Mouse (Mus musculus) cerebellum, adult (tissue): ENCODE measurements around the gene Ajm1.

ENCODE experiments used
- ATAC-seq: cut with Nextera tagmentation; 2 replicates; pipeline ENCODE4 v1.9.2; 2017; ENCODE audit warnings: mild to moderate bottlenecking, moderate library complexity, mixed read lengths; ENCODE audit not compliant: insufficient number of reproducible peaks, low FRiP score, low TSS enrichment

Ajm1 gene

GRCm38 (mm10) chr2:25584856-25585255, 3.3 kb upstream of the Ajm1 start:
- no peak for ATAC-seq

DNA sequence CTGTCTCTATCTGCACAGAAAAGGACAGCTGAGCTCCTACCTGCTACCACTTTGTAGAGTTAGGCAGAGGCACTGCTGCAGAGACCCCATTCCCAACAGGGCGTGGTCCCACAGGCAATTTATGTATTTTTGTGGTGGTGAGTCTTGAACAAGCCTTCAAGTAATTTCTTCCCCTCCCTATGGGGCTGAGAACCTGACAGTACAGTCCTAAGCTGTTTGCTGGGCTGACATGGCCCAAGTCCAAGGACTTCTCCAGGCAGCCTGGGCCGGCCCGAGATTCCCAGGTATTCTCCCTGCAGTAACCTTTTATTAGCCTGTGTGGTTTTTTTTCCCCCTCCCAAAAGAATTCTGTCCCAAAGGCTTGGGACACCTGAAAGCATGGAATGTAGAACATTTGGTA, 2.6 kb upstream of the Ajm1 start:
- ATAC-seq = no peak

DNA sequence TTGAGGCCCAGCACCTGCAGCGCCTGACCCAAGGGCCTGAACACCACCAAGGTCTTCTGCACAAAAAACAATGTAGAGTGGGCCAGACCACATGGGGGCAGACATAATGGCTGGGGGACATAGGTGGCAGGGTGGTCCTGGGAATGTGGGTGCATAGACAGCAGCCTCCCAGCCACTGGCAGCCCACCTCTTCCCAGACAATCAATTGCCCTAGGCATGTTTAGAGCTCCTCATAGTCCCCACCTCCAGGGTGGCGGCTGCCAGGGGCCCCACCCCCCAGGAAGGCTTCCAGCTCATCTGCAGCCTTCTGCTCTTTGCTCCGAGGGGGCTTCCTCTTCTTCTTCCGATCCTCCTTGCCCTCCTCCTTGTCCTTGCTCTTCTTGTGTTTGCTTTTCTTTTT, 2.0 kb upstream of the Ajm1 start:
- no peak for ATAC-seq

DNA sequence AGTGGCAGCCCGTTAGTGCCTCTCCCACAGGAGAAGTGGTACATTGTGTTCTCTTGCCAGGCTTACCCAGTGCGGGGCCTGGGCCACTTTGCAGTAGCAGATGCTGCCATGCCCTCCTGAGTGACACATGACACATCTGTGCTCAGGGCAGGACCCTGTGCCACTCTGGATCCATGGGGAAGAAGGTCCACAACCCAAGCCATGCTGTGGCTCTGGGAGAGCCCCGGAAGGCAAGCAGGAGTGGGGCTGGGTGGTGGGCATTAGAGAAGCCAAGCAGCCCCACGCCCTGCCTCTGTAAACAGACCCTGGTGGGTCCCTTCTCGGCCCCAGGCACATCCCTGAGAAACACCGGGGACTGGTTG, 1.5 kb upstream of the Ajm1 start:
- no peak for ATAC-seq

DNA sequence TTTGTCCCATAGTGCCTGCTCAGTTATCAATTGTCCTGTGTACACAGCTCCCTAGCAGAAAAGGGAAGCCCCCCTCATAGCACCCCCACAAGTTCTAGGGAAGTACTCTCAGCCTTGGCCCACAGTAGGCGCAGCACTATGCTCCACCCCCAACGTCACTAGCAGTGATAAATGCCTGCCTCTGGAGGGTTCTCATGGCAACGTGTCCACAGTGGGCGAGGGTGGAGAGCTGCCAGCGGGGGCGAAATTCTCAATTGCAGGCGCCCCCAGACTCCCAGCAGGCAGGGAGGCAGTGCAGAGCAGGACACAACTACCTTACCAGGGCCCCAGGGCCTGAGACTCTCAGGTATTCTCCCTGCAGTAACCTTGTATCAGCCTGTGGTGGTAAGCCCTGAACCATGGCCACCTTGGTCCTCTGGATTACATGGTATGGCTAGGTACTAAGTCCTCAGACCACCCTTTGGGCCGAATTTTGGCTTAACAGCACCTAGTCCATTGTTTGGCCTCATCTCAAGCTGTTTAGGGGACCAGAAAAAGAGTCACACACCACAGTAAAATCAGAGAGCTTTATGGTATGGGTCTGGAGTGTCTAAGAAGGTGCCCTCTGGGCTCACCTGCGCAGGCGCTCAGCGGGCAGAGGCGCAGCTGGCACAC, 1.0 kb upstream of the Ajm1 start:
- 0 out of 2 replicates have a peak, but pooled peaks have one; percentile 1 for ATAC-seq

GRCm38 (mm10) chr2:25581901-25582301, 344 bp upstream of the Ajm1 start:
- ATAC-seq = peak; percentile 51

- no peak for ATAC-seq
Measured at GRCm38 (mm10) chr2:25580621-25581101, 896 bp downstream of the Ajm1 start.

DNA sequence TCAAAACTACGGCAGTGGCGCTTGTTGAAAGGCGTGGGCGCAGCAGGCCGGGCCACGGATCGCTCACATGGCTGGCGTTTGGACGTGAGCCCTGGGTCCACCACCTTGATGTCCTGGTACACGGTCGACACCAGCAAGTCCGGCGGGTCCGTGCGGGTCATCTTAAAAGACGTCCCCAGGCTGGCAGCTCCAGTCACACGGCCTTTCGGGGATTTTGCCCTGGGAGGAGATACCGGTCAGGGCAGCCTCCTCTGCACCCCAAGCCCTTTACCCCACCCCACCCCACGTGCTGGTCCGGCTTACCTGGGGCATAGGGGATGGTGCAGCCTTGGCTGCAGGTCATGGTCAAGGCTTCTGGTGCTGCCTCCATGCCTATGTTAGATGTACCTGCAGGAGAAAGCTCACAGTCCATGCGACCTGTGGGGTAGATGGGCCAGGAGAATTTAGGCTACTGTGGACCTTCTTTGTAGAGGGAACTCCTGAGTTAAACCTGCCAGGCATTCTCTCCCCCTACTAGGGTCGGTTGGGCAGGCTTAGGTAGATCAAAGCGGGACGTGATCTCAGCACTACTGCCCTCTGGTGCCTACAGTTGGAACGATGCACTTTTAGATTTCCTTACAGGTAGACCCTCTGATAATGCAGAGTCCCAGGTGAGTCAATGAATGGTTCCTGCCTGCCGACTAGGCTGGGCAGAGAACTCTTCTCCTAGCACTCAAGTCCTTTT, 1.7 kb downstream of the Ajm1 start:
- no peak for ATAC-seq

DNA sequence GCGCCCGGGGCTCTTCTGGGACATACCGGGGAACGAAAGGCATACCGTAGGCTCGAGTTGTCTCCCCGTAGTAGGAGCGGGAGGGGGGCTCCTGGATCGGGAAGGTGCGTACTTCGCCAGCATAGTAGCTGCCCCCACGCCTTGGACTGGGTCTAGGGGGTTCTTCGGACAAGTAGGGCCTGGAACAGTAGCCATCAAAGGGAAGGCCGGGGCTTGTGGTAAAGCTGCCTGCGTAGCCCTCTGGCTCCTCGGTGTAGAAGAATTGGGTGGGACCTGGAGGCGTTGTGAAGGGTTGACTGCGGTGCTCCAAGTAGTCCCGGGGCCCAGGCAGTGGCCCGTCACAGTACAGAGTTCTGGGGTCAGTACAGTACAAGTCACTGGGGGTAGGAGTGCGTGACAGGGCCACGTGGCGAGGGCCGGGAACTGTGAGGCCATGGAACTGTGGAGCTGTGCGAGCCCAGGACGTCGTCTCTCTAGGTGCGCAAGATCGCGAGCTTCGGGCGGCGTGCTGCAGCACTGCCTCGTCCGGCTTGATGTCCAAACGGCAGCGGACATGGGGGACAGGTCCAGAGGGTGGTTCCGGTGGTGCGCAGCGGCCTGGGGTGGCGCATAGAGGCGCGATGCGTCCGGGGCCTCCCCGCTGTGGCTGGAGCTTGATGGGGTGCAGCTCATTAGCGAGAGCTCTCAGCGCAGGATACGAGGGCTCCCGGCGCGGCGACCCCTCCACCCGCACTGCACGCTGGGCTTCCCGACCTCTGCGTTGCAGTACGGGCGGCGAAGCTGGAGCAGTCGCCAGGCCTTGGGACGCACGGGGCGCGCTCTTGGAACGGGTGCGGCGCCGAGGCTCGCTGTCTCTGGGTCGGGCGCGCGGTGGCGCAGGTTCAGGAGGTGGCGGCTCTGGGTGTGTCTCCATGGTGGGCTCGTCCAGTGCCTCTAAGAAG, 2.5 kb downstream of the Ajm1 start:
- no peak for ATAC-seq

DNA sequence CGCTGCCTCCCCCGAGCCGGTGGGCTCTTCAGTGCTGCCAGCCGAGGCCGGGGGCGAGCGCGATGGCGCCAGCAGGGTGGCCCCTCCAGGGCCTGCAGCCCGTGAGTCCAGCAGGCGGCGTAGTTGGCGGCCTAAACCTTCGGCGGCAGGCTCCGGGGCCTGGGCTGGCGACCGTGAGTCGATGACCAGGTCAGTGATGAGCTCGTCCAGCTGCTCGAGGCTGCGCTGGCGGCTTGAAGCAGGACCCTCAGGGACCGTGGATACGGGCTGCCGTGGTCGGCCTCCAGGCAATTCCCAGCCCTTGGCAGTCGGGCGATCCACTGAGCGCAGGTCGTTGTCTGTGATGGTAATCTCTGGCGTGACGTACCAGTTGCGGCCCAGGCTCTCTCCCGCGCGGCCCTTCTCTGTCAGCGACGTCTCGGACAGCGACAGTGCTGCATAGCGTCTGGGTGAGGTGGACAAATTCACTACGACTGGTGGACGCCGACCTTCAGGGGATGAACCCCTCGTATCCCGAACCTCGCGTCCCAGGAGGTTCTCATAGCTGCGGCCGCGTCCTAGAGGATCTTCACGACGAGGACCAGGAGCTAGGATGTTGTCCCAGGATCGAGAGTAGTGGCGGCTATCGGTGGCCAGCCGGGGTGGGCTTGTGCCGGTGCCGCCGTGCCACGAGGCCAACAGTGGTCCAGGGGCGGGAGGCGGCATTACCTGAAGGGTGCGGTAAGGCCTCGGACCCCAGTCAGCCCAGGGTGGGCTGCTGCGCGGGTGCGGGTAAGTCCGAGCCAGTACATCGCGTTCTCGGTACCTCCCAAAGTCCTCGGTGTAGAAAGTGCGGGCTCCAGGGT, 3.4 kb downstream of the Ajm1 start:
- no peak for ATAC-seq

- ATAC-seq = no peak
Measured at GRCm38 (mm10) chr2:25576965-25577891, 4.3 kb downstream of the Ajm1 start.

DNA sequence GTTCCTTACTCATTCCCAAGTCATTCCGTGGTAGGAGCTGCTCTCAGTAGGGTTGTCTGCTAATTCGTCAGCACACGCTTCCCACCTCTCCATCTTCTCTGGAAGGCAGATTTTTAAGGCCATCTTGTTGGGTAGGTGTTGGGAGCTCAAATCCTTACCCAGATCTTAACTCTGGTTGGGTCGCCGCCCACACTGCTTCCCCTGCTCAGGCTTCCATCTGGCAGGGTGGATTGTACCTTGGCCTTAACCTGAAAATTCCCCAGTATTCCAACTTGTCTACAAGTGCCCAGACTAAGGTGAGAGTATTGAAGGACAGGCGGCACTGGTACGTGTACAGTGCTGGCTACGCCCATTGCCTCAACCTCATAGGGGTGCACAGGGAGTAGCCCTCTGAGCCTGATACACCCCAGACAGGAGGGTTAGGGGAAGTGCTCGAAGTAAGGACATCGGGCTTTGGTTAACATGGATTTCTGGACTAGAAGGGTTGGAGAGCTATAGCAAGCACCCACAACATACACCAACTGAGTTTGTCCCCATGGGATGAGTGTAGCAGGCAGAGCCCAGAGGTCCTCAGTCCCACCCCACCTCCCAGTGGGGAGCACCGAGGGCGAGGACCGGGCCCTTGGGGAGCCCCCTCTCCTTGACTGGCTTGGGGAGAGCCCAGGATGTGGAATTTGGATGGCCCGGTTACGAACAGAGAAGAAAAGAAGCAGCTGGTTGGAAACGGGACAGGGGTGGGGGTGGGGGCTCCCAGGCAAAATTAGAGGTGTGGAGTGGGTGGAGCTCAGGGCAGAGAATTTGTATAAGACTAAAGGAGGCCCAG, 5.3 kb downstream of the Ajm1 start:
- ATAC-seq = no peak

- ATAC-seq = no peak
Measured at GRCm38 (mm10) chr2:25575432-25576027, 6.0 kb downstream of the Ajm1 start.

DNA sequence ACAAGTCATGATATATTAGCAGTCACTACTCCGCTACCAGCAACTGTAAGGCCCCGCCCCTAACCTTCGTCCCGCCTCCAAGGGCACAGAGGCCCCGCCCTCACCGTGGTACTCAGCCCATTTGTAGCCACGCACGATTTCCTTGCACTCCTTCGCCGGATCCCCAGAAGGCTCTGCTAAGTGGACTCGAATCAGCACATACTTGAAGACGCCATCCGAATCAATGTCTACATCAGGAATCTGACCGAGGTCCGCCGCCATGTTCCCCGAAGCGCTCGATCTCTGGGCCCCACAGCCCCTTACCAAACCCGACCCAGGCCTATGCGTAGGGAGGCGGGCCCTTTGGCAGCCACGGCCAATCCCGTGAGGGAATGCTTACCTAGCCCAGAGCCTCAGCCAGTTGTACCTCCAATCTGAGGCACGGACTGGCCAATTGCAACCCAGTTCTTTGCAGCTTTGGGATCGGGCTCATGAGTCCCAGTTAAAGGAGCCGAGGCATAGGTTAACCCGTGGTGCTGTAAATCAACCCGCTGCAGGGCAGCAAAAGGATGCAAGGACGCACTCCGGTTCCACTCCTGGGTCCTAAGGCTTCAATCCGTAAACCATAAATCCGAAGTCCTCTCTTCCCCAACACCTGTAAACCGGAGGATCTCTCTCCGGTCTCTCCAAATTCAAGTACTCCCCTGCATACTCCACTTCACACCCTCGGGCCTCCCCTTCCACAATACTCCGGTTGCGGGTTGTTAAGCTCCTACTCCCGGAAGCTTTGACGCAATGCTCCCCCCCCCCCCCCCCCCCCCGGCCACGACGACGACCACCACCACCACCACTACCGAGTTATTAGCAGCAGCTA, 6.8 kb downstream of the Ajm1 start, which contains the start of the genes Mamdc4 and Phpt1:
TSS of gene Mamdc4 (minus strand) at position 267 of the 853 bp plus-strand sequence.
TSS of gene Phpt1 (minus strand) at position 646 of the 853 bp plus-strand sequence.
- ATAC-seq = peak; percentile 91

DNA sequence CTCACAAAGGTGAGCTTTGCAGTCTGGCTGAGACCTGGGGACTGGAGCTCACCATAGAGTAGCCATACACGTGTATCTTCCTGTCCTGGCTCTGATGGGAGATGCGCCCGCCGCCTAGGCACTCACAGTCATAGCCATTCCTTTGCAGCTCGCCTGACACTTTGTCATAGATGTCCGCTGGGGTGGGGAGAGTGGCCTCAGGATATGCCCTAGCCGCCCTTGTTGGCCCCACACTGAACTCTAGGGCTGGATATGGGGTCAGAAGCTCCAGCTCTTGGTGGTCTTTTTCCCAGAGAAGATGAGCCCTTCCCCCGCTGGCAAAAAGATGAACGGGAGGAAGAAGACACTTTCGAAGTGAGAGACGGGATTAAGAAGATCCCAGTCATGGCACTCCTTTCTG, 7.4 kb downstream of the Ajm1 start:
- no peak for ATAC-seq

DNA sequence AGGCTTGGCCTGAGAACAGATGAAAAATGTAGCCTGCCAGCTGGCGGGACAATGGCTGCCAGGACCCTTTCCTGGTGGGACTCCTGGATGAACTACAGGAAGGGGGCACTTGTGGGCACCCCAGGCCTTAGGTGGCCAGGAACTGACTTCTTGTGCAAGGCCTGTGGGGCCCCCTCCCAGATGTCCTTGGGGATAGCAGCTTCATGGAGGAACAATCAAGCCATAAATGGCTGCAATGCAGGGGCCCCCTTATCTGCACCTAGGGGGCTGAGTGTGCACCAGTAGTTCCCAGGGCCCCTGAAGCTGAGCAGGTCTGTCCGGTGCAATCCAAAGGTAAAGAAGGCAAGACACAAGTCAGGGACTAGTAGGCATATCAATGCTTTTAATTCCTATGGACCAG, 8.5 kb downstream of the Ajm1 start:
- no peak for ATAC-seq

- ATAC-seq = no peak
Measured at GRCm38 (mm10) chr2:25571221-25571620, 10.3 kb downstream of the Ajm1 start.
